Mouse (Mus musculus) frontal cortex, postnatal 25 days (tissue): ENCODE data around the gene Gm4787.
A peak's percentile ranks its signal among the peaks of the same experiment; 100 is the strongest.
"Not testable (repeated sequence)": the region's sequence is repeated elsewhere in the genome, so short reads cannot be mapped to it uniquely, and the experiment has no call there.

Source experiments
- DNase-seq, 2 experiments: peaks; one replicate each; pipeline ENCODE4 v3.0.0; 2022; ENCODE audit warnings: low spot score in 2 of 2

The Gm4787 gene

GRCm38 (mm10) chr12:81379364-81379763 is at the start of gene Gm4787:
Gm4787 (minus strand) TSS chr12:81379464.
- not testable (repeated sequence) for DNase-seq

GRCm38 (mm10) chr12:81421846-81422245 is 42.6 kb upstream of the Gm4787 start, which contains the start of gene Adam4:
Adam4 (minus strand) TSS chr12:81421946.
- no peak for DNase-seq

GRCm38 (mm10) chr12:81413211-81413610 is 33.9 kb upstream of the Gm4787 start:
- no peak for DNase-seq

- no peak for DNase-seq
These were observed 29.7 kb upstream of the Gm4787 start for GRCm38 (mm10) chr12:81408966-81409365.

- DNase-seq: peak; percentile 49 to 73
These were observed 22.9 kb upstream of the Gm4787 start for GRCm38 (mm10) chr12:81402187-81402586.

- DNase-seq: no peak
These were observed 45.4 kb downstream of the Gm4787 start for GRCm38 (mm10) chr12:81333841-81334240.

- DNase-seq: peak; percentile 40 to 44
These were observed 46.3 kb downstream of the Gm4787 start, which contains the start of gene Slc8a3 for GRCm38 (mm10) chr12:81332875-81333421. Slc8a3 (minus strand) TSS chr12:81333180.

GRCm38 (mm10) chr12:81331937-81332874 is 47.1 kb downstream of the Gm4787 start:
- DNase-seq: peak; percentile 47 to 53

- DNase-seq: no peak
These were observed 48.1 kb downstream of the Gm4787 start for GRCm38 (mm10) chr12:81331046-81331638.
